Mouse (Mus musculus) lung, adult 2 months (tissue): ENCODE data around the gene Gm20388. TPM values are rescaled to one million over a fixed set of nuclear protein-coding genes. Genes with fewer than 3 reads are reported as not detected.
A peak's percentile ranks its signal among the peaks of the same experiment; 100 is the strongest.

Experiments used
- DNase-seq: peaks from one replicate; pipeline ENCODE4 v3.0.0; 2022
- H3K4me1 ChIP-seq: fragments of 200-500 bp; 2 replicates; pipeline ENCODE4 v1.6.1; 2011; ENCODE audit warnings: low read length; ENCODE audit not compliant: control insufficient read depth, insufficient read depth
- H3K4me3 ChIP-seq: fragments of 200-500 bp; replicated peaks from 2 replicates; pipeline ENCODE3; 2011; ENCODE audit warnings: low read depth, mild to moderate bottlenecking, control low read depth, low read length; ENCODE audit errors: extremely low read depth
- CTCF ChIP-seq: fragments of 200-500 bp; IDR thresholded peaks from 2 replicates; pipeline ENCODE4 v1.5.1; 2011; ENCODE audit warnings: mild to moderate bottlenecking, low read length, control low read depth; ENCODE audit not compliant: insufficient read depth
- POLR2A ChIP-seq: fragments of 200-500 bp; IDR thresholded peaks from 2 replicates; pipeline ENCODE4 v1.6.1; 2011; ENCODE audit warnings: low read depth, mild to moderate bottlenecking, control low read depth, low read length, borderline replicate concordance; ENCODE audit errors: extremely low read depth
- WGBS: fragments of 180-500 bp; shearing (Covaris S2); methylation state at CpG from one replicate; pipeline ENCODE4 v1.1.7; 2018; 5-methylcytosine and 5-hydroxymethylcytosine counted together
- polyA plus RNA-seq: library from polyadenylated mRNA; depleted of rRNA; stranded (reverse); fragments of >200 nt; gene quantifications from 2 replicates; pipeline ENCODE4 v1.2.3, GENCODE M21; 2012

Gene Gm20388
- polyA plus RNA-seq, 1 experiment, result 67.8 TPM

DNA sequence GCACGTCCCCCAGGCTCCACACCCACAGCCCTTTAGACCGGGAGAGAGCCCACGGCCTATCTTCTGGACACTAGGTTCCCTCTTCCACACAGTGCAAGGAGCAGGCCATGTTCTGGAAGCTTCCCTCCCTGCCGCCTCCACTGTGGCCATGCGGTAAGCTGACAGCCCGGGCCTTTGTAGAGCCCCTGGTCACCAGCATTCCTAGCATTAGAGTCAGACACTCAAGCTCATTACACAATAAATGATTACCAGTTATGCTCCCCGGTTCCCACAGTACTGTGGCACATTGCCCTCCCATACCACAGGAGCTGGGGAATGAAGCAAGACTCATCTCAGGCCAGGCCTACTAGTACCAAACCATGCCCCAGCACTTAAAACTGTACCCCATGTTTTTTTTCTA lies 3137.8 kb downstream of the Gm20388 start:
- Histone ChIP-seq H3K4me1 (no peaks in the 10 kb centered on the region), H3K4me3 (no peak overlapping the region)
- WGBS, result 73% methylated on average over 7 of the region's 7 CpGs
- TF ChIP-seq CTCF (no peak), POLR2A (no peak)
- DNase-seq, result no peak

DNA sequence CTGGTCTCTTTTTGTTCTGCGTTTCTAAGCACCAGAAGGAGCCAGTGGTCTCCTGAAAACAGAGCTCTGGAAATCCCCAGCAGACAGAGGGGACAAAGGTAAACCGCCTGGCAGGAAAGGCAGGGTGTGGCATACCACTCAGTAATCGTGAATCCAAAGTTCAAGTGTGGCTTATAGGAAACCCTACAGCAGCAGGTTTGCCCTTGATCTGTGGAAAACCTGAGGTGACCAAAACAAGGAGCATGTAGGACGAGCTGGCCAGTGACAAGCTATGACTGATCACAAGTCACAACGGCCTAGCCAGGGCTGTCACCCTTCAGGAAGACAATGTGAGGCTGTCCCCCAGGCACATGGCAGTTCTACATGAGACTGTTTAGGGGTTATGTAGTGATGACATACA lies 3140.8 kb downstream of the Gm20388 start:
- DNase-seq, result no peak
- WGBS, result 43% methylated on average over 5 of the region's 5 CpGs
- TF ChIP-seq CTCF (no peak), POLR2A (no peak)
- no peak overlapping the region for H3K4me3 ChIP-seq
- H3K4me1 ChIP-seq, result no peaks in the 10 kb centered on the region

DNA sequence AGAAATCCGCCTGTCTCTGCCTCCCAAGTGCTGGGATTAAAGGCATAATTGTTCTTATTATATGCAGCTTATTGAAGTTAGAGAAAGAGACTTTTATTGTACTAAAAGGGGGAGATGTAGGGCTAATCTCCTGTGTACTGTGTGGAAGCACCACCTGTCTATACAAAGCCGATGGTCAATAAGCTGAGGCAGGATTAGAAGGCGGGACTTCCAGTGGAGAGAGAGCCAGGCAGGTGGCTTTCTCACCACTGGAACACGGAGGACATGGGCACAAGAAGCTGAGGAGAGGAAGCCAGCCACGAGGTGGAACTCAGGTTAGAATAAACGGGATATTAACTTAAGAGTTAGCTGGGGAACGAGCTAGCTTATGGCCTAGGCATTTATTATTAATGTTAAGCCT lies 3152.1 kb downstream of the Gm20388 start, which contains the start of gene Spg7:
Spg7 (plus strand) TSS at position 222 of the 400 bp plus-strand sequence.
- no peak within 1 kb of the TSS for H3K4me3 ChIP-seq
- WGBS, result 75% methylated on average over 7 of the region's 7 CpGs
- DNase-seq, result no peak
- no peak for TF ChIP-seq POLR2A
- no peak for TF ChIP-seq CTCF
- peaks cover 8% of the 10 kb centered on the region for H3K4me1 ChIP-seq

DNA sequence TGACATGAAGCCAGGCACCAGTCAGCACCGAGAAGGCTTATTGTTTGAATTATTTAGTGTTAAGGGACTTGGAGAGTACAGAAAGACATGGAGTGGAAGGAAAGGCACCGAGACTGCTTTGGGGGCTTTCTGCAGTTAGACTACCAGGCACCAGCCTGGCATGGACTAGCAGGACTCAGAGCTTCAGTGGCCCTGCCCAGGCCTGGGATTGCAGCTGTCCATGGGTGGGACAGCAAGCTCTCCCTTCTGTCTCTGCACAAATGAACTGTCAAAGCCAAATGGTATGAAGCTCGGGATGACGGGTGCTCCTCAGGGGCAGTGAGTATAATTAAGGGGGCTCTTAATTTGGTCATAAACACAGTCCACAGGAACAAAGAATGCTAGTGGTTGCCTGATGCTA lies 3153.4 kb downstream of the Gm20388 start:
- H3K4me3 ChIP-seq, result no peak overlapping the region
- TF ChIP-seq CTCF (no peak), POLR2A (no peak)
- peaks cover 8% of the 10 kb centered on the region for H3K4me1 ChIP-seq
- 69% methylated on average over 4 of the region's 4 CpGs for whole genome bisulfite sequencing
- no peak for DNase-seq

DNA sequence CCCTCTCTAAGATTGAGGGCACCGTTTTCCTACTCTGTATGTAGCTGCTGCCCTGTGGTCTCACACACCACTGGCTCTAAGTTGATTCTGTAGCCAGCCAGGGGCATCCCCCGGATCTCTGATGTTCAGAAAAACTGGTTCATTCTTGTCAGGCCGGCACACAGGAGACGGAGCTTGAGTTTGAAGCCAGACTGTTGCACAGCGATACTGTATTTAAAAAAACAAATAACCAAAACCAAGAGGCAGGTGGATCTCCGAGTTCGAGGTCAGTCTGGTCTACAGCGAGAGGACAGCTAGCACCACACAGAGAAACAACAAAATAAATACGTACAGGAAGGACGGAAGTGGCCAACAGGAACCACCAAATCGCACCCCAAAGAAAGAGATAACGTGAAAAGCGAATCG lies 3154.2 kb downstream of the Gm20388 start:
- peak overlapping the region; percentile 83 for H3K4me3 ChIP-seq
- no peak for TF ChIP-seq CTCF
- TF ChIP-seq POLR2A, result no peak
- under 1% methylated on average over 14 of the region's 14 CpGs for WGBS
- DNase-seq, result no peak
- H3K4me1 ChIP-seq, result peaks cover 8% of the 10 kb centered on the region

DNA sequence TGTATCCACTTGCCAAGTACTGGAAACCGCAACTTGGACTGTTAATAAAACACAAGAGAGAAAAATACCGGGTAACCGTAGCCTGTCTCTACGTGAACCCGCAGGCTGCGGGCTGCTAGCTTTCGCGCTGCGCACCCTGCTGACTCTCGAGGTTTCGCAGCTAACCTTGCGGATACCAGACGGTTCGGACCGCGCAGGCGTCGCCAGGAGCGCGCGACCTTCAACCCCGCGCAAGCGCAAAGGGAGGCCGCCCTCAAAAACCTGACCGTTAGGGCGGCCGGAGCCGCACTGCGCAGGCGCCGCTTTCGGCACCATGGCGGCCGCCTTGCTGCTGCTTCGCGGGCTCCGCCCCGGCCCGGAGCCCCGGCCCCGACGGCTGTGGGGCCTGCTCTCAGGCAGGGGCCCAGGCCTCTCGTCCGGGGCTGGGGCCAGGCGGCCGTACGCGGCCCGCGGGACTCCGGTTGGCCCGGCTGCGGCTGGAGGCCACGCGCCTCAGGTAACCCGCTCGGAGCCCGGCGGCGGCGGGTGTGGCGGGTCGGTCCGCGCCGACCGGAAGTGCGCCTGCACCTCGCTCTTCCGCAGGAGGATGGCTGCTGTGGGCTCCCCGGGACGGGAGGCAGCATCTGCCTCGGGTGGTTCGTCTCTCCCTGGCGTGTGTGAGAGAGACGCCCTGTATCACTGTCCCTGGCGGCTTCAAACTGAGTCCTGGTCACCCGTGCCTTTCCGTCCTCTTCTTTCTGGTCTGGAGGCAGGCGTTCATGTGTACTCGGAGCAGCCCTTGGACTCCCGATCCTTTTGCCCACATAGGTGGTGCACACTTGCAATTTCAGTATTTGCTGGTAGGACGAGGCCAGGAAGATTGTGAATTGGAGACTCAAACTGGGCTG lies 3154.8 kb downstream of the Gm20388 start:
- peak; percentile 41; the same call in 1 of the 2 replicates for TF ChIP-seq CTCF
- TF ChIP-seq POLR2A, result peak; percentile 97; the same call in 1 of the 2 replicates

DNA sequence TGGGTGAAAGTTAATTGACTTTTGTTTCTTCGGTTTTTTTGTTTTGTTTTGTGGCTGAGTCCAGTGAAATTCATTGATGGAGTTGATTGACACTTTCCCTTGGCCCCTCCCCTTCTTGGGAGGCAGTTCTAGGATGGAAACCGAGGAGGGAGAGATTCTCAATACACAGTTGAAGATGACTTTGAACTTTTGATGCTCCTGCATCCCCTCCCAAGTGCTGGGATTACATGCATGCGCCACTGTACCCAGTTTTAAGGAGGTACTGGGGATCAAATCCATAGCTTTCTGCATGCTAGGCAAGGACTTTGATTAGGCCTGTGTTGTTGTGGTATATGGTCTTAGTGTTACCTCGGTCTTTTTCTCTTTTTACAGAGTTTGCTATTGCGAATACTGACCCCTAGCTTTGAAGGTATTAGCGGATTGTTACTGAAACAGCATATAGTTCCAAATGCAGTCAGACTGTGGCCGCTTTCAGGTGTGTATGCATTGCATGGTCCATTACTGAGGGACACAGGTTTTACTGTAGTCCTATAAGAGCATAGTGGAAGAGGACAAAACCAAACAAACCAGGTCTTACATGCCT lies 3155.6 kb downstream of the Gm20388 start:
- DNase-seq, result no peak
- peaks cover 8% of the 10 kb centered on the region for H3K4me1 ChIP-seq
- WGBS, result 27% methylated on average over 7 of the region's 7 CpGs
- H3K4me3 ChIP-seq, result peak overlapping the region; percentile 83
- TF ChIP-seq CTCF, result no peak
- TF ChIP-seq POLR2A, result no peak

More for the DNA sequence above, 3154.8 kb downstream of the Gm20388 start:
- under 1% methylated on average over 83 of the region's 84 CpGs for WGBS
- Histone ChIP-seq H3K4me3 (peak overlapping the region; percentile 83), H3K4me1 (peaks cover 8% of the 10 kb centered on the region)
- DNase-seq, result peak; percentile 92

DNA sequence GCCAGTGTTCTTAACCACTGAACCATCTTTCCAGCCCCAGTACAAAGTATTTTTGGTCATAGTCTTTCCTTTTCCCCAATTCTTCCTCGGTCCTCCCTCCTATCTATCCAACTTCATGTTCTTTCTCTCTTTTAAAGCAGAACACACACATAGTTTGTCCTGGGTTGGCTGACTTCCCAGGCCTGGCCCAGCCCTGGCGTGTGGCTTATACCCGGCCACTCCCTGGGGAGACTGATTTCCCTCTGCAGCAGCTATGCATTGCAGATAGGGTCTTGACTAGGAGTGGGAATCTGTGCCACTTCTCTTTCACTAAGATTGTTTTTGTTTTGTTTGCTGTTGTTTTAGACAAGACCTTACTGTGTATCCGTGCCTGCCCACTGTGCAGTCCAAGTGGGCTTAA lies 3160.5 kb downstream of the Gm20388 start:
- 38% methylated on average over 4 of the region's 4 CpGs for WGBS
- Histone ChIP-seq H3K4me1 (peaks cover under 1% of the 10 kb centered on the region), H3K4me3 (no peak overlapping the region)
- no peak for DNase-seq
- TF ChIP-seq POLR2A, result no peak
- TF ChIP-seq CTCF, result no peak

DNA sequence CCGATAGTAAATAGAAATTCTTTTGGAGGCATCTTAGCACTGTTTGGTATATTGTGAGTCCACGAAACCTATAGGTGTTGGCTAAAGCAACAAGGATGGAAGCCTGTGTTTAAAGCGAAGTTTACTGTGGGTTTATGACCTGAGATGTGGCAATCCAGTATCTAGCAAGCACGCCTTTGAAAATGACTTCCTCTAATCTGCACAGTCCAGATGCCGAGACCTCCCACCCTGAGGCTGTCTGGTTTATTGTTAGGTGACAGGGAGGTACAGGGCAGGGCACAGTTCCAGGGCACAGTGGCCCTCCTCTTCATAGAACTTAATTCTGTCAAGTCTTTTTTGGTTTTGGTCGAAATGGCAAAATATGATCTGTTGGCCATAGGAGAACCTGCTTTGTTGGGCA lies 3166.6 kb downstream of the Gm20388 start:
- WGBS, result 85% methylated on average over 6 of the region's 6 CpGs
- H3K4me3 ChIP-seq, result no peak overlapping the region
- H3K4me1 ChIP-seq, result no peaks in the 10 kb centered on the region
- TF ChIP-seq POLR2A, result no peak
- no peak for TF ChIP-seq CTCF
- DNase-seq, result no peak

DNA sequence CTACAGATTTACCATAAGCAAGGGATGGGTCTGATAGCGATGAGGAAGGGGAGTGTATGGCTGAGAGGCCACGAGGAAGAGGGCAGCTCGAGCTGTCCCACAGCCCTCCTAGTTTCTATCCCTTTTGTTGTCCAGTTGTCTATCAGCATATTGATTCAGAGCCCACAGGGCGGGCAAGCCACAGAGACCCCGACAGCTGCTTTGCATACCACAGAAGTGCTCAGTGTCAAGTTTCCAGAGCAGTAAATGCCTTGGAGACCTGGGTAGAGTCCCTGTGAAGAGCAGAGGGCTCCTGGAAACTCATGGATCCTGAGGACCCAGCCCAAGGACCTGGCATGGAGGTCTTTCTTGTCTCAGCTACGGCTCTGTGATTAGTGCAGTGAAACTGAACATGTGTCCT lies 3172.4 kb downstream of the Gm20388 start:
- no peak for TF ChIP-seq CTCF
- TF ChIP-seq POLR2A, result no peak
- 91% methylated on average over 6 of the region's 6 CpGs for WGBS
- DNase-seq, result no peak
- Histone ChIP-seq H3K4me1 (no peaks in the 10 kb centered on the region), H3K4me3 (no peak overlapping the region)
